Mouse (Mus musculus): ENCODE results near the gene Fry.

- TF ChIP-seq POLR2A (IDR thresholded peaks at IDR 0.05; ENCODE audit: low read depth, low read length) (no peak), CTCF (IDR thresholded peaks at IDR 0.05; ENCODE audit: borderline replicate concordance, insufficient read depth, low read length) (no peak)
Observed at GRCm38 (mm10) chr5:150272173-150272572, 153.7 kb downstream of the Fry start.

Measured in embryonic fibroblast, embryonic 13.5 days (primary cell).